ENCODE assay signal across 13 mouse cellular contexts in the genomic region with DNA sequence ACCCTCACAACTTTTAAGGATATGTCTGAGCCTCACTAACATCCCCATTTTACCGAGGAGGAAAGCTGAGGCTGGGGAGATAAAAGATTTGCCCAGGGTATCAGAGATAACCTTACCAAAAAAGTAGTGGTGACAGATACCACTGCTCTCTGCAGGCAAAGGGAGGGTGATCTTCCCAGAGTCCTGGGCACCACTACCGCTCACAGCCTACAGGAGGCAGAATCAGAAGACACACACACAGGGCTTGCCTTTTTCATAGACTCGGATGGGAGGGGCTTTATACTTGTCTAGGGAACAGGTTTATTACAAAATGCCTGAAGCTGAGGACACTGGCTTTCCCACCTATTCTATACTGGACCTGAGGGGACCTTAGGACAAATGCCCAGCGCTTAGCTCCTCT. TPM values are rescaled to one million over a fixed set of nuclear protein-coding genes. Genes with fewer than 3 reads are reported as not detected.
A peak's percentile ranks its signal among the peaks of the same experiment; 100 is the strongest.
DNase-seq lines count a peak whose midpoint lies in the region; ATAC-seq and TF ChIP-seq lines count a peak whose summit lies in the region.
"Had no signal": no experiment of that assay in that cellular context is flagged by ENCODE, and none has a peak within 500 bp of the region (broad histone marks: within the 10 kb centered on the region; RNA-seq: fewer than 3 reads in every experiment).

No protein-coding gene starts in this region.

- ATAC-seq in kidney, postnatal 0 days (replicated peaks; ENCODE audit: low FRiP score, low read depth), result 0 out of 2 replicates have a peak, but pooled peaks have one; percentile 22
- no peak for ATAC-seq in embryonic facial prominence, embryonic 11.5 days (replicated peaks; ENCODE audit: insufficient number of reproducible peaks, low FRiP score, low TSS enrichment, low read depth)
- ATAC-seq: inflammation-experienced regulatory T-cells, adult 6 months had no signal

- H3K9ac ChIP-seq in kidney, postnatal 0 days (ENCODE audit: low read depth, low read length), result no peak overlapping the region
- no peak overlapping the region for H3K9ac ChIP-seq in embryonic facial prominence, embryonic 11.5 days (replicated peaks; ENCODE audit: low read length)

- H3K4me2 ChIP-seq in kidney, postnatal 0 days (ENCODE audit: low read length), result no peak overlapping the region
- no peak overlapping the region for H3K4me2 ChIP-seq in embryonic facial prominence, embryonic 11.5 days (ENCODE audit: low read depth, low read length)

- peaks cover 20% of the 10 kb centered on the region for H3K4me1 ChIP-seq in kidney, postnatal 0 days (replicated peaks; ENCODE audit: insufficient read depth, low read length)
- H3K4me1 ChIP-seq in embryonic facial prominence, embryonic 11.5 days (ENCODE audit: control insufficient read depth, insufficient read depth, low read length), result no peaks in the 10 kb centered on the region; the same call in 1 of the 2 replicates

- no peak for DNase-seq in kidney, postnatal 0 days (ENCODE audit: low spot score)
- no peak for DNase-seq in kidney, adult 18-20 months
- DNase-seq in A20 (ENCODE audit: low read depth, low spot score), result peak; percentile 16
- peak; percentile 24 to 28 for DNase-seq in B cell, adult 2 months
- no peak for DNase-seq in embryonic facial prominence, embryonic 11.5 days (ENCODE audit: low spot score)
- no peak for DNase-seq in adrenal gland, postnatal 25 days
- no peak for DNase-seq in urinary bladder, adult 2 months (ENCODE audit: low spot score)
- DNase-seq: adrenal gland, adult 8-10 months; gastrocnemius, postnatal 14 days; lung, postnatal 10 days; midbrain, embryonic 14.5 days; right cerebral cortex, postnatal 4 days had no signal

- H3K9me3 ChIP-seq in kidney, postnatal 0 days (replicated peaks; ENCODE audit: low read length), result no peaks in the 10 kb centered on the region
- H3K9me3 ChIP-seq in embryonic facial prominence, embryonic 11.5 days (replicated peaks; ENCODE audit: control insufficient read depth, low read length), result no peaks in the 10 kb centered on the region

- no peaks in the 10 kb centered on the region for H3K36me3 ChIP-seq in kidney, postnatal 0 days (ENCODE audit: insufficient read depth, low read length)
- no peaks in the 10 kb centered on the region for H3K36me3 ChIP-seq in embryonic facial prominence, embryonic 11.5 days (replicated peaks; ENCODE audit: control insufficient read depth, insufficient read depth, low read depth, low read length)

- no peaks in the 10 kb centered on the region for H3K27me3 ChIP-seq in kidney, postnatal 0 days (ENCODE audit: insufficient read depth, low read length)
- no peaks in the 10 kb centered on the region for H3K27me3 ChIP-seq in embryonic facial prominence, embryonic 11.5 days (ENCODE audit: control insufficient read depth, insufficient read depth, low read length)

- TF ChIP-seq CTCF in kidney, postnatal 0 days (IDR thresholded peaks at IDR 0.05; ENCODE audit: low read depth), result peak; percentile 35; the same call in 1 of the 2 replicates

- WGBS in kidney, postnatal 0 days, result 81% methylated on average over 4 of the region's 4 CpGs
- 75% methylated on average over 4 of the region's 4 CpGs for WGBS in embryonic facial prominence, embryonic 11.5 days

- H3K4me3 ChIP-seq in kidney, postnatal 0 days (replicated peaks; ENCODE audit: low read depth, low read length), result no peak overlapping the region
- no peak overlapping the region for H3K4me3 ChIP-seq in embryonic facial prominence, embryonic 11.5 days (ENCODE audit: low read depth, low read length)

- H3K27ac ChIP-seq in kidney, postnatal 0 days, result no peak overlapping the region
- 0 out of 2 replicates have a peak overlapping the region, but pooled peaks have one; percentile 35 for H3K27ac ChIP-seq in embryonic facial prominence, embryonic 11.5 days (replicated peaks; ENCODE audit: low read depth, low read length)

RNA-seq across cellular contexts. Expression of a gene that starts 43.9 kb away (rescaled TPM):
- polyA plus RNA-seq in kidney, postnatal 0 days (2015; fragmentation: Nextera tagmentation; extraction: Ambion mirVana), result 1.7 and 1.8 TPM in 2 replicates
- 2.9 and 4.3 TPM in 2 replicates for polyA plus RNA-seq in embryonic facial prominence, embryonic 11.5 days (2014; fragmentation: Nextera tagmentation; extraction: Ambion mirVana)
- total RNA-seq in adrenal gland, postnatal 25 days (2021), result 11.1 and 15.0 TPM in 2 replicates
- 12.2 and 16.4 TPM in 2 replicates for polyA plus RNA-seq in urinary bladder, adult 2 months (2012; rRNA removed)

Comparison
In these comparisons a context has a peak if more than half of its experiments do, and no peak if none do; other contexts are left out.
1. DNase-seq: peak in A20 (single experiment) and B cell, adult 2 months (2 of 2); none in kidney, postnatal 0 days (single experiment), kidney, adult 18-20 months (single experiment), embryonic facial prominence, embryonic 11.5 days (single experiment), adrenal gland, postnatal 25 days (single experiment) and urinary bladder, adult 2 months (single experiment).